Mouse (Mus musculus) myocyte (in vitro differentiated cells): ENCODE results near the gene Thoc2. TPM values are rescaled to one million over a fixed set of nuclear protein-coding genes. Genes with fewer than 3 reads are reported as not detected.

Experiments
- H3K27me3 ChIP-seq: one replicate; pipeline ENCODE4 v1.6.1; 2011; ENCODE audit not compliant: control insufficient read depth, insufficient read depth, insufficient read length
- H3K36me3 ChIP-seq: one replicate; pipeline ENCODE4 v1.6.1; 2011; ENCODE audit not compliant: control insufficient read depth, insufficient read depth
- H3K4me2 ChIP-seq: one replicate; pipeline ENCODE4 v1.6.1; 2011; ENCODE audit warnings: low read depth, control low read depth
- H3K4me3 ChIP-seq: one replicate; pipeline ENCODE4 v1.5.1; 2011; ENCODE audit warnings: mild to moderate bottlenecking, control low read depth, moderate library complexity
- H3K79me2 ChIP-seq: one replicate; pipeline ENCODE4 v1.6.1; 2011; ENCODE audit not compliant: control insufficient read depth, insufficient read depth
- H3ac ChIP-seq: one replicate; pipeline ENCODE4 v1.6.1; 2011; ENCODE audit not compliant: control insufficient read depth, insufficient read length
- CEBPB ChIP-seq: IDR thresholded peaks from 2 replicates; pipeline ENCODE4 v1.6.1; 2011; ENCODE audit warnings: mild to moderate bottlenecking, moderate library complexity; ENCODE audit not compliant: poor library complexity, insufficient read depth, severe bottlenecking
- E2F4 ChIP-seq: IDR thresholded peaks from one replicate; pipeline ENCODE4 v1.6.1; 2011; ENCODE audit warnings: mild to moderate bottlenecking, control low read depth, moderate library complexity; ENCODE audit not compliant: insufficient read depth
- MAX ChIP-seq: IDR thresholded peaks from one replicate; pipeline ENCODE4 v1.6.1; 2011; ENCODE audit warnings: low read depth, mild to moderate bottlenecking, control low read depth
- MYOD1 ChIP-seq, 3 experiments: IDR thresholded peaks; one replicate each; pipeline ENCODE4 v1.6.1; 2011; ENCODE audit warnings: control low read depth in 2 of 3, low read depth in 2 of 3, mild to moderate bottlenecking in 2 of 3, moderate library complexity in 1 of 3; ENCODE audit not compliant: insufficient read length in 2 of 3, control insufficient read depth in 1 of 3
- MYOG ChIP-seq, 3 experiments: IDR thresholded peaks; one replicate each; pipeline ENCODE4 v1.6.1; 2011; ENCODE audit warnings: control low read depth in 2 of 3, low read depth in 2 of 3, mild to moderate bottlenecking in 2 of 3; ENCODE audit not compliant: insufficient read length in 2 of 3, control insufficient read depth in 1 of 3, insufficient read depth in 1 of 3
- POLR2A ChIP-seq: IDR thresholded peaks from one replicate; pipeline ENCODE4 v1.6.1; 2011; ENCODE audit warnings: low read depth, mild to moderate bottlenecking, control low read depth, moderate library complexity; ENCODE audit not compliant: insufficient read length
- POLR2AphosphoS2 ChIP-seq: IDR thresholded peaks from one replicate; pipeline ENCODE4 v1.6.1; 2011; ENCODE audit warnings: low read depth, control low read depth; ENCODE audit not compliant: insufficient read length
- REST ChIP-seq: IDR thresholded peaks from one replicate; pipeline ENCODE4 v1.6.1; 2011; ENCODE audit warnings: mild to moderate bottlenecking, control low read depth, moderate library complexity; ENCODE audit not compliant: insufficient read depth, insufficient read length
- SRF ChIP-seq: IDR thresholded peaks from one replicate; pipeline ENCODE4 v1.6.1; 2011; ENCODE audit warnings: low read depth; ENCODE audit not compliant: control insufficient read depth, insufficient read length
- TCF12 ChIP-seq: IDR thresholded peaks from one replicate; pipeline ENCODE4 v1.6.1; 2011; ENCODE audit warnings: mild to moderate bottlenecking, control low read depth; ENCODE audit not compliant: poor library complexity, insufficient read depth, severe bottlenecking
- TCF3 ChIP-seq: IDR thresholded peaks from one replicate; pipeline ENCODE4 v1.6.1; 2011; ENCODE audit warnings: low read depth, control low read depth; ENCODE audit not compliant: insufficient read length
- USF1 ChIP-seq: IDR thresholded peaks from one replicate; pipeline ENCODE4 v1.6.1; 2011; ENCODE audit warnings: low read depth, mild to moderate bottlenecking, control low read depth, moderate library complexity
- polyA plus RNA-seq: library from polyadenylated mRNA; unstranded; fragments of >200 nt; fragmentation: generic; extraction: Trizol; gene quantifications from one replicate; pipeline ENCODE4 v1.2.1, GENCODE M21; 2012; ENCODE audit warnings: missing spikeins

Thoc2 gene
- polyA plus RNA-seq, 1 experiment = 4.0 TPM

DNA sequence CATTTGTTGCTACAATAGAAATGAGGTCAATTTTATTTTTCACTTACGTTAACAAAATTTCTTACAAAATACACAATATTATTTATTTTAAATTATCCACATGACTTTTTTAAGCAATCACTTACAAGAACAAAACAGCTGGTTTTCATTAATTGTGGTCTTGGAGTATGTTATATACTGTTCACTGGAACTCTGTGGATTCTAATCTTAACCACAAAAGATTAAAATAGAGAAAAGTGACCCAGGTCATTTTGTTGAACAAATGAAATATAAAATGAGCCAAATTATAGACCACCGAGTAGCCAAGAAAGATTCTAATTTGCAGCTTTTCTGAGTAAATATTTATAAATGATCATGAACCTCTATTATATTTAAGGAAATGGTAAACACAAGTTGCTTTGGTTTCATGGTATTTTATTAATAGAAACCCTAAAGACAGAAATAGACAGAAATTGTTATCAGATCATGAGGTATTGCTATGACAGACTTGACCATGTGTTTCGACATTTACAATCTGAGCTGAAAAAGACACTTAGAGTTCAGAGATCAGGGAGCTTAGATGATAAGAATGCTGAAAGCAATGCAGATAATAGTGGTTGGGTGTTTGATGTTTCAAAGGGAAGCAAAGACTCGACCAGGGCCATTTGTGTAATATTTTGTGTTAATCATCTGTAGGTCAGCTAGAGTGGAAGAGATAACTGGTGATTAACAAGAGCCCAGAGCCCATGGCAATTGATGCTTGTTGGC is 35.5 kb downstream of the Thoc2 start:
- Histone ChIP-seq H3K4me2 (no peak overlapping the region), H3K79me2 (peaks cover 7% of the 10 kb centered on the region), H3K4me3 (no peak overlapping the region), H3K36me3 (no peaks in the 10 kb centered on the region), H3ac (no peak overlapping the region), H3K27me3 (no peaks in the 10 kb centered on the region)
- no peak for TF ChIP-seq MAX
- TF ChIP-seq POLR2A = no peak
- no peak for TF ChIP-seq POLR2AphosphoS2
- TF ChIP-seq USF1 = no peak
- no peak for TF ChIP-seq MYOD1 (IDR thresholded peaks at IDR 0.05; ENCODE audit: control insufficient read depth in 1 of 3, insufficient read length in 2 of 3, low read depth in 2 of 3)
- TF ChIP-seq TCF3 = no peak
- no peak for TF ChIP-seq TCF12
- no peak for TF ChIP-seq SRF
- TF ChIP-seq REST = no peak
- no peak for TF ChIP-seq E2F4
- no peak for TF ChIP-seq CEBPB
- no peak for TF ChIP-seq MYOG (IDR thresholded peaks at IDR 0.05; ENCODE audit: control insufficient read depth in 1 of 3, insufficient read depth in 1 of 3, insufficient read length in 2 of 3, low read depth in 2 of 3)

DNA sequence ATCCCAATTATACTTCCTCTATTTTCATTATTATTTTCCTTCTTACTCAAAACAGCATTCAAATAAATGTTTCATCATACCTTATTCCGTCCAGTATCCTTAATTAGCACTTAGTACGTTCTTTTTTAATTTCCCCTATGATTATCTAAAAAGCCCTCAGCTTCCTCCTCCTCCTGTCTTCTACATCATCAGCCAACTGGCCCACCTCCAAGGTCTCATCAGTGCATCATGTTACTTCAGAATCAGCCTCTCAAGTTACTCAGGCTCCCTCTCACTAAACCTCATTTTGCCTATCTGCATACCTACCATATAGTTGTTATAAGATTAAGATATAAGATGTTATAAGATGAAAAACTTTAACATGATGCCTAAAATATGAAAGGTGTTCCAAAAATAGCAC is 43.9 kb downstream of the Thoc2 start:
- Histone ChIP-seq H3K27me3 (no peaks in the 10 kb centered on the region), H3K79me2 (no peaks in the 10 kb centered on the region)
- no peak for TF ChIP-seq MAX
- no peak for TF ChIP-seq E2F4
- no peak for TF ChIP-seq MYOD1 (IDR thresholded peaks at IDR 0.05; ENCODE audit: control insufficient read depth in 1 of 3, insufficient read length in 2 of 3, low read depth in 2 of 3)
- no peak for TF ChIP-seq REST
- TF ChIP-seq POLR2AphosphoS2 = no peak
- TF ChIP-seq POLR2A = no peak
- TF ChIP-seq TCF12 = no peak
- no peak for TF ChIP-seq MYOG (IDR thresholded peaks at IDR 0.05; ENCODE audit: control insufficient read depth in 1 of 3, insufficient read depth in 1 of 3, insufficient read length in 2 of 3, low read depth in 2 of 3)
- TF ChIP-seq CEBPB = no peak
- TF ChIP-seq SRF = no peak
- TF ChIP-seq USF1 = no peak
- no peak for TF ChIP-seq TCF3

DNA sequence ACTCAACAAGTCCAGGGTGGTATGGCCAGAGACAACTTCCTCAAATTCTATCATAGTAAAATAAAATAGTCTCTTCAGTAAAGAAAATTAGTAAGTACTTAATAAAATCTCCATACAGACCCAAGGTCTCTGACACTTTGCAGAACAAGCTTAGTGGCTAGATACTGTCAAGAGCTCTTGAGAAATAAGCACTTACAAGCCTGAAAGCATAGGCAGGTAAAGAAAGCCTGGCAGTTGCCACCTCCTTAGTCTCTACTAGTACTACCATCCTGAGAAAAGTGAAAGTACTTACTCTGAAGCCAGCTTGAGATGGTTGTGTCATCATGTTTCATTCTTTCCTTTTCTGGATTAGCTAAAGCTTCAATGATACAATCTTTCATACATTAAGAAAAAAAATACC is 82.7 kb downstream of the Thoc2 start:
- Histone ChIP-seq H3ac (no peak overlapping the region), H3K4me2 (no peak overlapping the region), H3K27me3 (no peaks in the 10 kb centered on the region), H3K4me3 (no peak overlapping the region), H3K36me3 (peaks cover 3% of the 10 kb centered on the region), H3K79me2 (no peaks in the 10 kb centered on the region)
- no peak for TF ChIP-seq MAX
- no peak for TF ChIP-seq SRF

More for the DNA sequence above, 43.9 kb downstream of the Thoc2 start:
- Histone ChIP-seq H3K36me3 (no peaks in the 10 kb centered on the region), H3K4me2 (no peak overlapping the region), H3ac (no peak overlapping the region), H3K4me3 (no peak overlapping the region)

DNA sequence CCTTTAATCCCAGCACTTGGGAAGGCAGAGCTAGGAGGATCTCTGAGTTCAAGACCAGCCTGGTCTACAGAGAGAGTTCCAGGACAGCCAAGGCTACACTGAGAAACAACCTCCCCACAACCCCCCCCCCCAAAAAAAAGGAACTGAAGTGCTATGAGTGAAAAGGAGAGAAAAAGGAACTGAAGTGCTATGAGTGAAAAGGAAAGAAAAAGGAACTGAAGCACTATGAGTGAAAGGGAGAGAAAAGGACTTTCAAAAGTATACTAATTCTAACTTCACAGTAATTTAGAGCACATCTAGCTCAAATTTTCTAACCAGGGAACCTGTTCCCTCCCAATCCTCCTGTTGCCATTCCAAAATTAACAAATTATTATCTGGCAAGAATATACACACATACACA is 114.9 kb downstream of the Thoc2 start:
- Histone ChIP-seq H3K4me2 (no peak overlapping the region), H3K4me3 (no peak overlapping the region), H3K27me3 (no peaks in the 10 kb centered on the region), H3K36me3 (peaks cover 7% of the 10 kb centered on the region), H3ac (no peak overlapping the region), H3K79me2 (no peaks in the 10 kb centered on the region)
- TF ChIP-seq E2F4 = no peak
- TF ChIP-seq TCF12 = no peak

DNA sequence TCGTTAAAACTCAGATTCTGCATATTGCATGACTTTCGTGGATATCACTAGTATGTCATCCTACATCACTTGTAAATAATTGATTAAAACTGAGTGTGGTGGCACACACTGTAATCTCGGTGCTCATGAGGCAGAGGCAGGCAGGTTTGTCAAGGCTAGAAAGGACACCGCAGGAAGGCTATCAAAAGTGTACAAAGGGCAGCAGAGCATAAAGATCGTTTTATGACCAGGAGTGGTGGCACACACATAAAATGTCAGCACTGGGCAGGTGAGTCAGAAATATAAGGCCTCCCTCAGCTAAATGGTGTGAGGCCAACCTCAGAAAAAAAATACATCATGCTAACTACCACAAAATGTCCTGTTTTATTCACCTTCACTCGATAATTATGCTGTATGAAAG is 127.2 kb downstream of the Thoc2 start:
- Histone ChIP-seq H3K27me3 (no peaks in the 10 kb centered on the region), H3K4me2 (no peak overlapping the region), H3K4me3 (no peak overlapping the region), H3K79me2 (no peaks in the 10 kb centered on the region), H3K36me3 (no peaks in the 10 kb centered on the region), H3ac (no peak overlapping the region)
- no peak for TF ChIP-seq REST
- no peak for TF ChIP-seq SRF

Other genes starting within 250 kb of the Thoc2 start
- 3.7 TPM for gene Xiap, start 139.0 kb upstream of the Thoc2 start, polyA plus RNA-seq
- gene Stag2, start 228.6 kb upstream of the Thoc2 start, polyA plus RNA-seq = 8.2 TPM